Mouse (Mus musculus): ENCODE data around the gene Acot7. TPM values are rescaled to one million over a fixed set of nuclear protein-coding genes. Genes with fewer than 3 reads are reported as not detected.

The Acot7 gene
- polyA plus RNA-seq (2016; fragmentation: Nextera tagmentation; extraction: Ambion mirVana), result 63.4 and 64.6 TPM in 2 replicates

- Histone ChIP-seq H3K9me3 (replicated peaks) (no peaks in the 10 kb centered on the region), H3K9ac (peak within 1 kb of the TSS; percentile 88), H3K4me1 (replicated peaks) (peaks cover 23% of the 10 kb centered on the region), H3K4me2 (peak within 1 kb of the TSS; percentile 88), H3K27me3 (replicated peaks) (peaks cover 31% of the 10 kb centered on the region), H3K4me3 (peak within 1 kb of the TSS; percentile 62), H3K27ac (ENCODE audit: poor library complexity, severe bottlenecking) (peak within 1 kb of the TSS; percentile 79), H3K36me3 (no peaks in the 10 kb centered on the region)
- peak; percentile 97 for ATAC-seq (ENCODE audit: insufficient number of reproducible peaks, low FRiP score)
- under 1% methylated on average over 85 of the region's 108 CpGs for WGBS
These were observed at the start of gene Acot7 for GRCm38 (mm10) chr4:152177537-152178343. TSS of gene Acot7 (plus strand) at chr4:152178134.

DNA sequence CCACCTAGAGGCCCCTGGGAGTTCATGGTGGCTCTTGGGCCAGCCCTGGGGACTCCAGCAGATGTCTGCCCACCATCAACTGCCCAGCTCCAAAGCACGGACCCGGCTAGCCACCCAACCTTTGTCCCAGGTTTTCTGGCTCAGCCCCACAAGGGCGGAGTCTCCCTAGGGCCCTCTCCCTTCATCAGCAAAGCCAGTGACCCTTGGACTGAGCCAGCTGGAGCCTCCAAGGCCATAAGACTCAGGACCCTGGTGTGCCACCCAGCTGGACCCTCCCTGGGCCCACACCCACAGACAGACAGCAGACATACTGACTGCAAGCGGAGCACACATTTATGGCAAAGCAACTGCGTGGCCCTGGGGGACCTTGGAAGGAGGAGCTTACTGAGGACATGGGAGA is 49.1 kb upstream of the Acot7 start:
- Histone ChIP-seq H3K27me3 (replicated peaks) (peaks cover 100% of the 10 kb centered on the region), H3K4me2 (no peak overlapping the region), H3K4me1 (replicated peaks) (peaks cover 48% of the 10 kb centered on the region), H3K36me3 (no peaks in the 10 kb centered on the region), H3K9ac (no peak overlapping the region), H3K27ac (ENCODE audit: poor library complexity, severe bottlenecking) (no peak overlapping the region), H3K4me3 (no peak overlapping the region), H3K9me3 (replicated peaks) (no peaks in the 10 kb centered on the region)
- WGBS, result 70% methylated on average over 5 of the region's 5 CpGs
- no peak for ATAC-seq (ENCODE audit: insufficient number of reproducible peaks, low FRiP score)

GRCm38 (mm10) chr4:152129395-152129930 is 48.5 kb upstream of the Acot7 start:
- H3K27ac ChIP-seq (ENCODE audit: poor library complexity, severe bottlenecking), result no peak overlapping the region
- no peak overlapping the region for H3K4me3 ChIP-seq
- H3K9me3 ChIP-seq (replicated peaks), result no peaks in the 10 kb centered on the region
- H3K9ac ChIP-seq, result no peak overlapping the region
- H3K27me3 ChIP-seq (replicated peaks), result peaks cover 100% of the 10 kb centered on the region
- no peak for ATAC-seq (ENCODE audit: insufficient number of reproducible peaks, low FRiP score)
- H3K4me2 ChIP-seq, result no peak overlapping the region
- no peaks in the 10 kb centered on the region for H3K36me3 ChIP-seq
- peaks cover 48% of the 10 kb centered on the region for H3K4me1 ChIP-seq (replicated peaks)
- 39% methylated on average over 13 of the region's 13 CpGs for WGBS

DNA sequence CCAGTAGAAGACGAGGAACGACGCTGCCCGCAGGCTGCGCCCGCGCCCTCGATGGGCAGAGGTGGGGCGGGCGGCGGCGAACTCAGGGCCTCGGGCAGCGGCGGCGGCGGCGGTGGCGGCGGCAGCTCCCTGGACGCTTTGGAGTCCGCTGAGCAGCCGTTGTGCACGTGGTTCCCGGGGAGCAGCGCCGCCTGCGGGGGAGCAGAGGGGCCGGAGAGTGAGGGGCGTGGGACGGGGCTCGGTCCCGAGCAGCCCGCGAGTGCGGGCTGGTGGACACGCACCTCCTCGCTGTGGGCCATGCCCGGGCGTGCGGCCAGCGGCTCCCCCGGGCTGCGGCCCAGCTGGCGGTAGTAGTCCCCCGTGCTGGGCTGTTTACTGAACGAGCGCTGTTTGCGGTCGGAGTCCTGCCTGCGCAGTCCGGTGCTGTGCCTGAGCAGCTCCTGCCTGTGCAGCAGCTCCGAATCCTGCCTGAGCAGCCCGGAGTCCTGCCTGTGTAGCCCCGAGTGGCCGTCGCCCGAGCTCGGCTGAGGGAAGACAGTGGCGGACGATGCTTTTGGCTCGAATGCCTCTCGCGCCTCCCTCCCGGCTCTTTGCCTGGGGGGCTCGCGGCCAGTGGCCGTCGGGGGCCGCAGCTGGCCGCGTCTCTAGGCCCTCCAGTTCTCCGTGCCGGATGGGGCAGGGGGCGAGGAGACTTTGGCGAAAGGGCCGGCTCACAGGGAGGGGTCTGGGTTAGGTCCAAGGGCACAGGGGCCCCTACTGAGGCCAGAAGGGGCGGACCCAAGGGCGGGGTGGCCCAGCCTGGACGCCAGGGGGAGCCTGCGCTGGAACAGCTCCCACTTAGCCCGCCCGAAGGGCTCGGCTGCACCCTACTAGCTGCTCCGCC is 46.9 kb upstream of the Acot7 start:
- ATAC-seq (ENCODE audit: insufficient number of reproducible peaks, low FRiP score), result peak; percentile 23; the same call in 1 of the 2 replicates
- peak overlapping the region; percentile 39 for H3K9ac ChIP-seq
- peaks cover 98% of the 10 kb centered on the region for H3K27me3 ChIP-seq (replicated peaks)
- peak overlapping the region; percentile 43 for H3K4me3 ChIP-seq
- H3K9me3 ChIP-seq (replicated peaks), result no peaks in the 10 kb centered on the region
- peaks cover 33% of the 10 kb centered on the region for H3K4me1 ChIP-seq (replicated peaks)
- peak overlapping the region; percentile 71 for H3K4me2 ChIP-seq
- no peak overlapping the region for H3K27ac ChIP-seq (ENCODE audit: poor library complexity, severe bottlenecking)
- H3K36me3 ChIP-seq, result no peaks in the 10 kb centered on the region
- under 1% methylated on average over 84 of the region's 85 CpGs for WGBS

- no peaks in the 10 kb centered on the region for H3K36me3 ChIP-seq
- peak overlapping the region; percentile 71 for H3K4me2 ChIP-seq
- peaks cover 95% of the 10 kb centered on the region for H3K27me3 ChIP-seq (replicated peaks)
- no peaks in the 10 kb centered on the region for H3K9me3 ChIP-seq (replicated peaks)
- H3K27ac ChIP-seq (ENCODE audit: poor library complexity, severe bottlenecking), result no peak overlapping the region
- H3K9ac ChIP-seq, result 0 out of 2 replicates have a peak overlapping the region, but pooled peaks have one; percentile 39
- peaks cover 23% of the 10 kb centered on the region for H3K4me1 ChIP-seq (replicated peaks)
- WGBS, result 7% methylated on average over 50 of the region's 50 CpGs
- peak overlapping the region; percentile 43 for H3K4me3 ChIP-seq
- ATAC-seq (ENCODE audit: insufficient number of reproducible peaks, low FRiP score), result no peak
These were observed 45.8 kb upstream of the Acot7 start for GRCm38 (mm10) chr4:152131809-152132771.

DNA sequence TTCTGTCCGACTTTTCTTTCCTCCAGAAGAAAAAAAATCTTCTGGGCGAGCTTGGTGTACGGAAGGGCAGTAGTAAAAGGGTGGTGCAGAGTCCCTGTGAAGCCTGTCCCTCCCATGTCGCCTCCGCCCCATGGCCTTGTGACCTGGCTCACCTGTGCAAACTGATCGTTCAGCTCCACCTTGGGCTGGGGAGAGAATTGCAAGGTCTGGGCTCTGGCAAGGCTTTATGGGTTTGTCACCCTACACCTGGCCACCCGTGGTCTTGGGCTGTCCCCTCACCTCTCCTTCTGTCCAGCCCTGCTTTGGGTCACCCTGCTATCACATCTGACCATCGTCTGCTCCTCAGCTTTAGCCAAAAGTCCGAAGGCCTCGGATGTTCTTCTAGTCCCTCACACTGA is 45.2 kb upstream of the Acot7 start:
- H3K27me3 ChIP-seq (replicated peaks), result peaks cover 93% of the 10 kb centered on the region

GRCm38 (mm10) chr4:152133213-152133612 is 44.7 kb upstream of the Acot7 start:
- H3K4me3 ChIP-seq, result no peak overlapping the region
- H3K9ac ChIP-seq, result no peak overlapping the region
- no peaks in the 10 kb centered on the region for H3K36me3 ChIP-seq
- H3K27ac ChIP-seq (ENCODE audit: poor library complexity, severe bottlenecking), result no peak overlapping the region
- H3K4me1 ChIP-seq (replicated peaks), result peaks cover 23% of the 10 kb centered on the region
- WGBS, result 57% methylated on average over 5 of the region's 5 CpGs
- no peaks in the 10 kb centered on the region for H3K9me3 ChIP-seq (replicated peaks)
- ATAC-seq (ENCODE audit: insufficient number of reproducible peaks, low FRiP score), result no peak
- peaks cover 88% of the 10 kb centered on the region for H3K27me3 ChIP-seq (replicated peaks)
- no peak overlapping the region for H3K4me2 ChIP-seq

More for the DNA sequence above, 45.2 kb upstream of the Acot7 start:
- Histone ChIP-seq H3K36me3 (no peaks in the 10 kb centered on the region), H3K27ac (ENCODE audit: poor library complexity, severe bottlenecking) (no peak overlapping the region), H3K4me1 (replicated peaks) (peaks cover 23% of the 10 kb centered on the region), H3K4me2 (no peak overlapping the region), H3K9ac (no peak overlapping the region), H3K9me3 (replicated peaks) (no peaks in the 10 kb centered on the region), H3K4me3 (no peak overlapping the region)
- ATAC-seq (ENCODE audit: insufficient number of reproducible peaks, low FRiP score), result no peak
- 27% methylated on average over 10 of the region's 10 CpGs for WGBS

DNA sequence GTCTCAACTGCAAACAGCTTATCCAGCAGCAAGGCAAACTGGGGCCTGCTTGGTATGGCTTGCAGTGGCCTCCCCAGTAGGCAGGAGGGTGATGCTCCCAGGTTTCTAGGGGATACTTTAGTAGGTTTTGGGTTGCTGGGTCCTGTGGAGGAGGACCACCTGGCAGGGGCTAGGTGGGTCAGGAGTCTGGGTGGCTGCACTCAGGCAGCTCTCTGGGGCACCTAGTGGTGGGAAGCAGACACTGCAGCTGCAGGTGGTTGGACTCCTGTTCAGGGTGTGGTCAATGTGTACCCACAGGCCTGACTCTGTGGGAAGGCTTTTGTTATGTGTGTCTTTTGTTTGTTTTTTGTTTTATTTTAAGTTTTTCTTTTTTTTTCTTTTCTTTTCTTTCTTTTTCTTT is 43.4 kb upstream of the Acot7 start:
- ATAC-seq (ENCODE audit: insufficient number of reproducible peaks, low FRiP score), result no peak
- Histone ChIP-seq H3K4me1 (replicated peaks) (peaks cover 29% of the 10 kb centered on the region), H3K27me3 (replicated peaks) (peaks cover 80% of the 10 kb centered on the region), H3K4me2 (no peak overlapping the region), H3K36me3 (no peaks in the 10 kb centered on the region), H3K9ac (no peak overlapping the region), H3K9me3 (replicated peaks) (no peaks in the 10 kb centered on the region), H3K27ac (ENCODE audit: poor library complexity, severe bottlenecking) (no peak overlapping the region), H3K4me3 (no peak overlapping the region)

DNA sequence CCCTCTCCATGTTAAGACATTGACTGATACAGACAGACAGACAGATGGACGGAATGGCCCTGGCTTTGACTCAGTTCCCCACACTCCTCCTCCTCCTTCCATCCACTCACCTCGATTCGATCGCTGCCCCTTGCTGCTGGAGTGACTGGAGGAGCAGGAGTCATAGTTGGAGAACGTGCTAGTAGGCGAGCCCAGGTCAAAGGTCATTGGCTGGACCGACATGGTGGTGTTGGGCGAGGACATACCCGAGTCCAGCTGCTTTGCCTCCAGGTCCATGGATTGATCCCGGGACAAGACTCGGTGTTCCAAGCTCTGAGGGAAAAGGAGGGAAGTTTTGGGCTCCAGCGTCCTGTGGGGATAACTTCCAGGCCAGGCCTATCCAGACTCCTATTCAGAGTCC is 42.6 kb upstream of the Acot7 start:
- no peaks in the 10 kb centered on the region for H3K9me3 ChIP-seq (replicated peaks)
- H3K4me2 ChIP-seq, result no peak overlapping the region
- H3K36me3 ChIP-seq, result no peaks in the 10 kb centered on the region
- ATAC-seq (ENCODE audit: insufficient number of reproducible peaks, low FRiP score), result no peak
- H3K9ac ChIP-seq, result no peak overlapping the region
- WGBS, result 80% methylated on average over 12 of the region's 12 CpGs
- peaks cover 25% of the 10 kb centered on the region for H3K4me1 ChIP-seq (replicated peaks)
- no peak overlapping the region for H3K27ac ChIP-seq (ENCODE audit: poor library complexity, severe bottlenecking)
- H3K4me3 ChIP-seq, result no peak overlapping the region
- peaks cover 72% of the 10 kb centered on the region for H3K27me3 ChIP-seq (replicated peaks)

GRCm38 (mm10) chr4:152136112-152136875 is 41.6 kb upstream of the Acot7 start:
- H3K9me3 ChIP-seq (replicated peaks), result no peaks in the 10 kb centered on the region
- no peak overlapping the region for H3K9ac ChIP-seq
- no peak for ATAC-seq (ENCODE audit: insufficient number of reproducible peaks, low FRiP score)
- WGBS, result 26% methylated on average over 6 of the region's 6 CpGs
- H3K27ac ChIP-seq (ENCODE audit: poor library complexity, severe bottlenecking), result no peak overlapping the region
- peaks cover 68% of the 10 kb centered on the region for H3K27me3 ChIP-seq (replicated peaks)
- H3K4me3 ChIP-seq, result no peak overlapping the region
- H3K36me3 ChIP-seq, result no peaks in the 10 kb centered on the region
- no peak overlapping the region for H3K4me2 ChIP-seq
- H3K4me1 ChIP-seq (replicated peaks), result peaks cover 15% of the 10 kb centered on the region
